Mouse (Mus musculus) left cerebral cortex, postnatal 25 days (tissue): ENCODE data around the gene Pde4d. TPM values are rescaled to one million over a fixed set of nuclear protein-coding genes. Genes with fewer than 3 reads are reported as not detected.

Source experiments
- DNase-seq, 2 experiments: peaks; one replicate each; pipeline ENCODE4 v3.0.0; 2022; ENCODE audit warnings: low spot score in 2 of 2, mixed read lengths in 1 of 2
- intact Hi-C: fragments of 180-260 bp; cut with DNase I; formaldehyde crosslinking; loops from one replicate; pipeline ENCODE4 v1.15.1; 2025
- total RNA-seq, 2 experiments: library from RNA; stranded (reverse); gene quantifications; 2 replicates each; pipeline ENCODE4 v1.2.3; 2021

Pde4d gene
- total RNA-seq, 2 experiments from 2014 or later = 108 to 116 TPM

DNA sequence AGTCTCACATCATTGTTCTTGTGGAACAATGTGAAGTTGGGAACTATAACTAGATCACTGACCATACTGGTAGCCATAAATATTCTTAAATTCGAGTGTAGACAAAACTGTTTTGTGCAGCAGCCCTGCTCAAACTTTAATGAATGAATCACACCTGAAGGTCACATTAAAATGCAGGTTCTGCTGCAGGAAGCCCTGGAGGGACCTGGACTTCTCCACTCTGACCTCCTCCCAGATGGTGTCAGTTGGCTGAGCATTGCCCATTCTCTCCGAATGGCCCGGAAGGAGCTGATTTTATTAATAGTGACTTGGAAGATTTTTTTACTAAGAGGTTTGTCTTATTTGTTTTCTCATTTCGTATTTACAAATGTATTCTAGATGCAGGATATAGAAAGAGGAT is 624.3 kb downstream of the Pde4d start:
- intact Hi-C loops = no loop called here

DNA sequence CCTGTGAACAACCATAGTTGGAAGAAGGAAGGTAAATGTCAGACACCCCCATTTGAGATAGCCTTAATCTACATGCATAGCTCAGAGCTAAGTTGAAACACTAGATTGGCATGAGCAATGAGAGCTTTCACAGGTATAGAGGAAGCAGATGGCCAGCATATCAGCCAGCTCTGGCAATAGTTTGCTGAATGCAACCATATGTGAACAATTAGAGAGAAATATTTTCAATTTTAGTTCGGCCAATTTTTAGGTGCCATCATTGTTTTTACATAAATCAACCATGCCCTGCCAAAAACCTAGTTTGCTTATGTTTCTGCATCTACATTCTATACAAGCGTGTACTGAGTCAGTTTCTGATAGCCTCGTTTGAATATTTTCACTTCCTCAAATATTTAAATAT is 642.9 kb downstream of the Pde4d start:
- DNase-seq = no peak
- intact Hi-C loops = no loop called here

More for the DNA sequence above, 624.3 kb downstream of the Pde4d start:
- no peak for DNase-seq

DNA sequence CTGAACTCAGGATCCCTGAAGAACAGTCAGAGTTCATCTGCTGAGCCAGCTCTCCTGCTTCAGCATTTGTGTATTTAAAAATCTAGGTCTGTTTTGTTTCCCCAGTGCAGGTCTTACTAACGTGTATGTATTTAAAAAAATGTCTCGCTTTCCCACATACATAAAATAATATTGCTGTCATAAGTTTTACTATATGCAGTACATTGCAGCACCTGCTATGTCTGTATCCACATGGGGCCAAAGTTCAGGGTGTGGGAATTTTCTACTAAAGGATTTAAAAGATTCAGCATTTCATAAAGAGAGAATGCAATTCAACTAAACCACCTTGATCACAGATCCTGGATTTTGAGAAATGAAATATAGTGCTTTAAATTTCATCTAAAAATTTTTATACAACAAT is 646.9 kb downstream of the Pde4d start:
- no peak for DNase-seq
- intact Hi-C loops = no loop called here

DNA sequence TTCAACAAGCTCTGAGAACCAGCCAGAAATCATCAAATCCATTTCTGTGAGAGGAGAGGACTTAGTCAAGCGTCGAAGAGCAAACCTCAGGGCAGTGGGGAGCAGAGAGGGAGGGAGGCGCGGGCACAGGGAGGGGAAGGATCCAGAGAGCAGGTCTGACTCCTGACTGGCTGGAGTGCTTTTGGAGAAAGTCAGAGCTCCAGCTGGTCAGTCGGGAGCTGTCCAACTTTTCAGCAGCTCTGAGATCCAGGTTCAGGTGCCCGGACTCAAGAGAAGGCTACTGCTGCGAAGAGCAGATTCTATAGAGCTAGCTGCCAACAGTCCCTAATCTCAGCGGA is 666.2 kb downstream of the Pde4d start:
- no peak for DNase-seq
- intact Hi-C loops = loop anchor here (5.0 kb wide), 3 partner anchors 56 to 96 kb away; no protein-coding TSS in a partner anchor

DNA sequence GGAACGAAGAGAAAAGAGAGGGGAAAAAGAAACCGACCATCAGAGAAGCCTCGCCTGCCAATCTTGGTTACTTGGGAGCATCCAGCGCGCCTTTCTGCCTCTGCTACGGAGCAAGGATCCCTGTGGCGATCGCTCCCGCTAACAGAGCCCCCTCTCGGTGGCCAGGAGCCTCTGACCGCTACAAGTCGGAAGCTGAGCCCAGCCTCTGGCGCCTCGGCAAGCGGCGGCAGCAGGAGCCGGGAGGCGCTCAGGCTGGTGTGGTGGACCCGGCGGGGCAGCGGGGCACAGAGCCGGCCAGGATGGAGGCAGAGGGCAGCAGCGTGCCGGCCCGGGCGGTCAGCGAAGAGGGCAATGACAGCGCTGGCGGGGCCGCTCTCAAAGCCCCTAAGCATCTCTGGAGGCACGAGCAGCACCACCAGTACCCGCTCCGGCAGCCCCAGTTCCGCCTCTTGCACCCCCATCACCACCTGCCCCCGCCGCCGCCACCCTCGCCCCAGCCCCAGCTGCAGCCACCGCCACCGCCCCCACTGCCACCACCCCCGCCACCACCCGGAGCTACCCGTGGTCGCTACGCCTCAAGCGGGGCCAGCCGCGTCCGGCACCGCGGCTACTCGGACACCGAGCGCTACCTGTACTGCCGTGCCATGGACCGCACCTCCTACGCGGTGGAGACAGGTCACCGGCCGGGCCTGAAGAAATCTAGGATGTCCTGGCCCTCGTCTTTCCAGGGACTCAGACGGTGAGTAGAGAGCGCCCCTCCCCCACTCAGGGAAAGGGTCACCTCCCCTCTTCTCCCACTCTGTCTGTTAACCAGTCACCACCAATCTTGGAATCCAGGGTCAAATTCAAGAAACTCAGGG is 666.8 kb downstream of the Pde4d start:
- peak; percentile 69 to 71 for DNase-seq
- intact Hi-C loops = loop anchor here (5.0 kb wide), 3 partner anchors 56 to 96 kb away; no protein-coding TSS in a partner anchor

GRCm38 (mm10) chr13:109117210-109117791 is 667.6 kb downstream of the Pde4d start:
- peak; percentile 45 to 68 for DNase-seq
- intact Hi-C loops = loop anchor here (5.0 kb wide), 3 partner anchors 55 to 95 kb away; no protein-coding TSS in a partner anchor

GRCm38 (mm10) chr13:109118296-109118800 is 668.6 kb downstream of the Pde4d start:
- no peak for DNase-seq
- intact Hi-C loops = loop anchor here (5.0 kb wide), 3 partner anchors 54 to 94 kb away; no protein-coding TSS in a partner anchor

- intact Hi-C loops = no loop called here
- DNase-seq = no peak
Observed at GRCm38 (mm10) chr13:109121867-109122266, 672.1 kb downstream of the Pde4d start.

GRCm38 (mm10) chr13:109136405-109136804 is 686.7 kb downstream of the Pde4d start:
- intact Hi-C loops = no loop called here
- DNase-seq = peak in 1 of 2 experiments; percentile 14

- DNase-seq = no peak
- intact Hi-C loops = no loop called here
Observed at GRCm38 (mm10) chr13:109158703-109159102, 709.0 kb downstream of the Pde4d start.

- DNase-seq = no peak
- intact Hi-C loops = no loop called here
Observed at GRCm38 (mm10) chr13:109168556-109169334, 719.0 kb downstream of the Pde4d start.

- intact Hi-C loops = no loop called here
- DNase-seq = no peak
Observed at GRCm38 (mm10) chr13:109169335-109169606, 719.5 kb downstream of the Pde4d start.

DNA sequence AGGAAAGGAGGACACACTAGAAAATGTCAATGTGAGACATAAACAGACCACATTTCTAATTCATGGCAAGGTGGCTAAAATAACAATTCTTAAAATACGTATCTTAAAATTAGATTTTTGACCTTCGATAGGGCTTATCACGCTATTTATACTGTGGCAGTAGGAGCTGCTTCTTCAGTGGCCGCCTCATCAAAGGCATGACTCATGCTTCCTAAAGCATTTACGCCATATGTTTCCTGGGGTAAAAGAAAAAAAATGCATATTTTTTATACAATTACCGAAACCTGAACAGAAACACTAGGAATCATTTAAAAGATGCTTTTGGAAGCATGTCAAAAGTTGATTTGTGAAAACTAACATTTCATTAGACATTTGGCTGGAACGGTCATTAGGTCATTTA is 721.9 kb downstream of the Pde4d start:
- peak; percentile 5 to 65 for DNase-seq
- intact Hi-C loops = loop anchor here (5.0 kb wide), 1 partner anchor 54 kb away; no protein-coding TSS in a partner anchor

DNA sequence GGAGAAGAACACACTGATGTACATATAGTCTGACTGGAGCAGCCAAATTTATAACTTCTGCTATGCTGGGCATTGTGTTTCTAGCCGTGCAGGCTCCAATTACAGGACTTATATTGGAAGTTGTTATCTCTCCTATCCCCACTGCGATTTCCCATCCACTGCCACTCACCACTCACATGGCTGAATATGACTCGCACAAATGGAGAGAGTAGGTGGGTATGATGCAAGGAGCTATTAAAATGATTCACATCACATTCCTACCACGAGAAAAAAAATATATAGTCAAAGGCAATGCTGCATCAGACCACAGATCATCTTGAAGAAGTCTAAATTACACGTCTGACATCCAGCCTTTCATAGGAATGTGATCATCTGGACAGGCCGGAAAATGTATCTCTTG is 725.5 kb downstream of the Pde4d start:
- peak in 1 of 2 experiments; percentile 66 for DNase-seq
- intact Hi-C loops = no loop called here

GRCm38 (mm10) chr13:109175852-109176621 is 726.3 kb downstream of the Pde4d start:
- DNase-seq = no peak
- intact Hi-C loops = no loop called here

GRCm38 (mm10) chr13:109181363-109181762 is 731.6 kb downstream of the Pde4d start:
- no peak for DNase-seq
- intact Hi-C loops = no loop called here

- intact Hi-C loops = no loop called here
- no peak for DNase-seq
Observed at GRCm38 (mm10) chr13:109190652-109191051, 740.9 kb downstream of the Pde4d start.

DNA sequence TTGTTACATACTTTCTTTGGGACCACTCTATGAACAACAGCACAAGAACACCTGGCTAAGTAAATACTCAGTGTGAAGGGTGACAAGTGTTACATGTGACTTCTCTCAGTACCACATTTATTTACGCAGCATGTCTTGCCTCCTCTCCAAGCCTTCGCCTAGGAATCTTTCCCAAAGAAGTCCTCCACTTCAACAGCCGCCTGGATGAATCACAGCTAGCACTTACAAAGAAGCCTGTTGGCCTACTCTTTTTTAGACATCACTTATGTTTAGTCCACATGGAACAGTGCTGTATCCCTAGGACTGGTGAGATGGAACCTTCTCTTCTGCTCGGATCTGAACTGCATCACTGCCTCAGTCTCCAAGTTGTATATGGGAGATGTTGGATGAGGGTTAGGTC is 741.4 kb downstream of the Pde4d start:
- intact Hi-C loops = no loop called here

DNA sequence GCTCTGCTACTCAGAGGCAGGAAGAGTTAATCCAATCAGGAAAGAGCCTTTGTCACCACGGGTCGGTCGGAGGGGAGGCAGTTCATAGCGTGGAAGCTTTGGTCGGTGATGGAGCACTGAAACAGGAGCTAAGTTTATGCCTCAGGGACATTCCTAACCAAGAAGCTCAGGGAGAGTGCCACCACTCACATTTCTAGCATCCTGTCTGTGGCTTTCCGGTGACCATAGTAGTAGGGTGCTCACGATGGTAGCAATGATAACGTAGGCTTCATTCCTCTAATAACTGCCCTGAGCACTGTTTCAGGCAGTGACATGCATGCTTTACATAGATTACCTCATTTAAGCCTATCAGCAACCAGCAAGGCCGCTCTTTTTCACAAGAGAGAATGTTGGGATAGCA is 755.8 kb downstream of the Pde4d start:
- intact Hi-C loops = no loop called here
- no peak for DNase-seq

More for the DNA sequence above, 741.4 kb downstream of the Pde4d start:
- peak in 1 of 2 experiments; percentile 72 for DNase-seq
